Comparison of ENCODE assay signal across 28 mouse cellular contexts in the genomic region with DNA sequence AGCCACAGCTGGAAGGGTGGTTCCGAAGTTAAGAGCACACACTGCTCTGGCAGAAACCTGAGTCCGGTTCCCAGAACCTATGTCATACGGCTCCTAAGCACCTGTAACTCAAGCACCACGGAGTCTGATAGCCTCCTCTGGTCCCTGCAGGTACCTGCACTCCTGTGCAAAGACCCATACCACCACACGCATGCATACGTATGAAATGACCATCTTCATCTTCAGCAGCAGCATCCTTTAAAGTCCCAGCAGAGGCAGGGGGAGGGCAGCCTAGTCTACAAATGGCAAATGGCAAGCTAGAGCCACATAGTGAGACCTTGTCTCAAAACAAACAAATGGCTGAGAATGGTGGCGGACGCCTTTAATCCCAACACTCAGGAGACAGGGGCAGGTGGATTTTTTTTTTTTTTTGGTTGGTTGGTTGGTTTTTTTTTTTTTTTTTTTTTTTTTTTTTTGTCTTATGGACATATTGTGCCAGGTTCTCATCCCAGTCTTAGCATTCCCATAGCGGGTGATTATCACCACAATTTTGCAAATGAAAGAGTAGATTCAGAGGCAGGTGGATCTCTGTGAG.
A peak's percentile ranks its signal among the peaks of the same experiment; 100 is the strongest.
DNase-seq lines count a peak whose midpoint lies in the region; ATAC-seq and TF ChIP-seq lines count a peak whose summit lies in the region.
"Had no signal": no experiment of that assay in that cellular context is flagged by ENCODE, and none has a peak within 500 bp of the region (broad histone marks: within the 10 kb centered on the region; RNA-seq: fewer than 3 reads in every experiment).

No protein-coding gene starts in this region.

- no peaks in the 10 kb centered on the region for H3K27me3 ChIP-seq in midbrain, embryonic 11.5 days (ENCODE audit: control insufficient read depth, insufficient read depth, low read length)
- no peaks in the 10 kb centered on the region for H3K27me3 ChIP-seq in midbrain, embryonic 14.5 days (ENCODE audit: control insufficient read depth, insufficient read depth, low read length)
- H3K27me3 ChIP-seq in MEL (ENCODE audit: control insufficient read depth in 1 of 2, insufficient read depth in 2 of 2, low read length in 2 of 2), result no peaks in the 10 kb centered on the region
- H3K27me3 ChIP-seq in heart, adult 2 months (ENCODE audit: control insufficient read depth, insufficient read depth, low read length), result no peaks in the 10 kb centered on the region
- no peaks in the 10 kb centered on the region for H3K27me3 ChIP-seq in hindbrain, embryonic 16.5 days (replicated peaks; ENCODE audit: control insufficient read depth, insufficient read depth, low read length)
- H3K27me3 ChIP-seq: embryonic facial prominence, embryonic 12.5 days; embryonic facial prominence, embryonic 15.5 days; heart, embryonic 12.5 days; heart, embryonic 15.5 days; hindbrain, embryonic 12.5 days; hindbrain, embryonic 15.5 days; intestine, embryonic 15.5 days had no signal

- H3K9ac ChIP-seq in midbrain, embryonic 11.5 days (ENCODE audit: low read length), result no peak overlapping the region
- no peak overlapping the region for H3K9ac ChIP-seq in midbrain, embryonic 14.5 days (replicated peaks; ENCODE audit: low read length)
- H3K9ac ChIP-seq in MEL (ENCODE audit: control insufficient read depth, low read depth, low read length, poor library complexity, severe bottlenecking), result no peak overlapping the region
- no peak overlapping the region for H3K9ac ChIP-seq in heart, adult 2 months (ENCODE audit: low read depth, low read length)
- H3K9ac ChIP-seq in hindbrain, embryonic 16.5 days (ENCODE audit: low read depth, low read length), result no peak overlapping the region
- H3K9ac ChIP-seq: embryonic facial prominence, embryonic 12.5 days; embryonic facial prominence, embryonic 15.5 days; forebrain, postnatal 0 days; heart, embryonic 12.5 days; heart, embryonic 15.5 days; hindbrain, embryonic 12.5 days; hindbrain, embryonic 15.5 days; intestine, embryonic 15.5 days had no signal

- H3K9me3 ChIP-seq in midbrain, embryonic 11.5 days (ENCODE audit: control insufficient read depth, low read length), result no peaks in the 10 kb centered on the region
- H3K9me3 ChIP-seq in midbrain, embryonic 14.5 days (ENCODE audit: control insufficient read depth, low read length), result no peaks in the 10 kb centered on the region
- H3K9me3 ChIP-seq in MEL (replicated peaks; ENCODE audit: insufficient read depth, low read length), result no peaks in the 10 kb centered on the region
- H3K9me3 ChIP-seq in hindbrain, embryonic 16.5 days (ENCODE audit: control insufficient read depth, low read length), result no peaks in the 10 kb centered on the region
- H3K9me3 ChIP-seq: embryonic facial prominence, embryonic 12.5 days; embryonic facial prominence, embryonic 15.5 days; heart, embryonic 15.5 days; hindbrain, embryonic 12.5 days; hindbrain, embryonic 15.5 days; intestine, embryonic 15.5 days had no signal

- DNase-seq in midbrain, embryonic 11.5 days (ENCODE audit: low spot score, missing footprints), result peak; percentile 80
- DNase-seq in midbrain, embryonic 14.5 days, result no peak
- DNase-seq in ES-CJ7 (ENCODE audit: low read depth, low spot score) (peak; percentile 79), MEL (ENCODE audit: low read depth, low spot score) (no peak)
- DNase-seq in heart, adult 2 months, result no peak
- DNase-seq: adrenal gland, postnatal 14 days; cerebellum, adult 11 months; cerebellum, adult 2 months; cerebellum, adult 9-11 months; cerebellum, postnatal 25 days; forebrain, postnatal 0 days; gastrocnemius, adult 2 months; gastrocnemius, postnatal 14 days; heart, adult 11 months; heart, postnatal 10 days; heart, postnatal 4 days; kidney, adult 11 months had no signal

- TF ChIP-seq POLR2A in MEL (IDR thresholded peaks at IDR 0.05; ENCODE audit: control insufficient read depth in 1 of 2, insufficient read depth in 1 of 2, low read depth in 1 of 2, low read length in 2 of 2, poor library complexity in 1 of 2), result no peak; a peak in 1 of 4 replicates
- TF ChIP-seq POLR2A in heart, adult 2 months (IDR thresholded peaks at IDR 0.05; ENCODE audit: insufficient read depth, low read depth, low read length), result no peak

- H3K4me2 ChIP-seq in midbrain, embryonic 11.5 days, result no peak overlapping the region
- H3K4me2 ChIP-seq in midbrain, embryonic 14.5 days (ENCODE audit: low read length), result no peak overlapping the region
- no peak overlapping the region for H3K4me2 ChIP-seq in hindbrain, embryonic 16.5 days (ENCODE audit: low read length)
- H3K4me2 ChIP-seq: embryonic facial prominence, embryonic 12.5 days; embryonic facial prominence, embryonic 15.5 days; heart, embryonic 12.5 days; heart, embryonic 15.5 days; hindbrain, embryonic 12.5 days; hindbrain, embryonic 15.5 days; intestine, embryonic 15.5 days had no signal

- no peak overlapping the region for H3K27ac ChIP-seq in midbrain, embryonic 11.5 days (ENCODE audit: low read depth, low read length)
- no peak overlapping the region for H3K27ac ChIP-seq in midbrain, embryonic 14.5 days (replicated peaks; ENCODE audit: low read depth, low read length)
- no peak overlapping the region for H3K27ac ChIP-seq in MEL (ENCODE audit: control insufficient read depth, low read depth, low read length)
- H3K27ac ChIP-seq in heart, adult 2 months, result no peak overlapping the region
- H3K27ac ChIP-seq in hindbrain, embryonic 16.5 days (ENCODE audit: low read depth, low read length), result no peak overlapping the region
- H3K27ac ChIP-seq: embryonic facial prominence, embryonic 12.5 days; embryonic facial prominence, embryonic 15.5 days; gastrocnemius, adult 2 months; heart, embryonic 15.5 days; hindbrain, embryonic 12.5 days; hindbrain, embryonic 15.5 days; intestine, embryonic 15.5 days had no signal

- intact Hi-C loops in heart, adult 2 months (cut with DNase I), result no loop called here

- 87% methylated on average over 9 of the region's 9 CpGs for WGBS in midbrain, embryonic 11.5 days
- WGBS in midbrain, embryonic 14.5 days, result 90% methylated on average over 9 of the region's 9 CpGs
- 90% methylated on average over 9 of the region's 9 CpGs for WGBS in heart, adult 2 months
- WGBS in hindbrain, embryonic 16.5 days, result 90% methylated on average over 9 of the region's 9 CpGs

- no peak for TF ChIP-seq RAD21 in MEL (IDR thresholded peaks at IDR 0.05; ENCODE audit: low read depth, low read length)

- no peaks in the 10 kb centered on the region for H3K36me3 ChIP-seq in midbrain, embryonic 11.5 days (ENCODE audit: control insufficient read depth, insufficient read depth, low read length)
- H3K36me3 ChIP-seq in midbrain, embryonic 14.5 days (ENCODE audit: control insufficient read depth, insufficient read depth, low read length), result no peaks in the 10 kb centered on the region
- peaks cover 2 to 8% of the 10 kb centered on the region in 2 experiments; a peak in 3 of 4 replicates for H3K36me3 ChIP-seq in MEL (ENCODE audit: control insufficient read depth in 1 of 2, insufficient read depth in 2 of 2, low read length in 2 of 2)
- H3K36me3 ChIP-seq in heart, adult 2 months (ENCODE audit: control insufficient read depth, insufficient read depth, low read length), result no peaks in the 10 kb centered on the region
- no peaks in the 10 kb centered on the region for H3K36me3 ChIP-seq in hindbrain, embryonic 16.5 days (ENCODE audit: control insufficient read depth, insufficient read depth, low read length)
- H3K36me3 ChIP-seq: embryonic facial prominence, embryonic 12.5 days; embryonic facial prominence, embryonic 15.5 days; heart, embryonic 15.5 days; hindbrain, embryonic 12.5 days; hindbrain, embryonic 15.5 days; intestine, embryonic 15.5 days had no signal

- TF ChIP-seq CTCF in MEL (IDR thresholded peaks at IDR 0.05 in 2 of 3, conservative IDR thresholded peaks at IDR 0.05 in 1 of 3; ENCODE audit: control insufficient read depth in 1 of 3, insufficient read depth in 1 of 3, low read depth in 2 of 3, low read length in 3 of 3, poor library complexity in 1 of 3, severe bottlenecking in 1 of 3), result no peak
- TF ChIP-seq CTCF in heart, adult 2 months (IDR thresholded peaks at IDR 0.05), result no peak

- no peak for ATAC-seq in midbrain, embryonic 11.5 days (ENCODE audit: low FRiP score)
- no peak for ATAC-seq in midbrain, embryonic 14.5 days (ENCODE audit: low FRiP score, low TSS enrichment)
- no peak for ATAC-seq in megakaryocyte progenitor cell, adult 5-6 weeks (replicated peaks; ENCODE audit: poor library complexity)
- no peak for ATAC-seq in hindbrain, embryonic 16.5 days
- ATAC-seq: CD4-positive, CD25-positive, alpha-beta regulatory T cell, adult 4 months; forebrain, embryonic 14.5 days; forebrain, postnatal 0 days; intestine, embryonic 15.5 days had no signal

- no peak for TF ChIP-seq EP300 in MEL (IDR thresholded peaks at IDR 0.05; ENCODE audit: low read depth in 1 of 2, low read length in 2 of 2)
- TF ChIP-seq EP300 in heart, adult 2 months (IDR thresholded peaks at IDR 0.05; ENCODE audit: insufficient read depth, low read depth, low read length), result no peak

- H3K4me3 ChIP-seq in midbrain, embryonic 11.5 days (ENCODE audit: low read depth, low read length), result no peak overlapping the region
- no peak overlapping the region for H3K4me3 ChIP-seq in midbrain, embryonic 14.5 days (replicated peaks; ENCODE audit: low read depth, low read length)
- H3K4me3 ChIP-seq in MEL (ENCODE audit: control insufficient read depth in 1 of 2, insufficient read depth in 1 of 2, low read depth in 2 of 2, low read length in 2 of 2), result no peak overlapping the region
- no peak overlapping the region for H3K4me3 ChIP-seq in heart, adult 2 months
- no peak overlapping the region for H3K4me3 ChIP-seq in hindbrain, embryonic 16.5 days (ENCODE audit: low read length)
- H3K4me3 ChIP-seq: embryonic facial prominence, embryonic 12.5 days; embryonic facial prominence, embryonic 15.5 days; gastrocnemius, adult 2 months; heart, embryonic 12.5 days; heart, embryonic 15.5 days; hindbrain, embryonic 12.5 days; hindbrain, embryonic 15.5 days; intestine, embryonic 15.5 days had no signal

- peaks cover 3% of the 10 kb centered on the region; the same call in 1 of the 2 replicates for H3K79me2 ChIP-seq in MEL (ENCODE audit: control insufficient read depth, insufficient read depth, low read length, poor library complexity)
- H3K79me2 ChIP-seq in heart, adult 2 months (replicated peaks; ENCODE audit: control insufficient read depth, insufficient read depth, low read length), result no peaks in the 10 kb centered on the region

- H3K4me1 ChIP-seq in midbrain, embryonic 11.5 days (ENCODE audit: control insufficient read depth, insufficient read depth, low read length), result peaks cover 2% of the 10 kb centered on the region; the same call in 1 of the 2 replicates
- no peaks in the 10 kb centered on the region for H3K4me1 ChIP-seq in midbrain, embryonic 14.5 days (ENCODE audit: control insufficient read depth, insufficient read depth, low read length)
- peaks cover 0 to 7% of the 10 kb centered on the region in 2 experiments; a peak in 2 of 4 replicates for H3K4me1 ChIP-seq in MEL (ENCODE audit: control insufficient read depth in 1 of 2, insufficient read depth in 2 of 2, low read length in 2 of 2)
- H3K4me1 ChIP-seq in heart, adult 2 months (ENCODE audit: control insufficient read depth, insufficient read depth, low read length), result no peaks in the 10 kb centered on the region; the same call in 1 of the 2 replicates
- H3K4me1 ChIP-seq in hindbrain, embryonic 16.5 days (ENCODE audit: control insufficient read depth, insufficient read depth, low read depth, low read length), result no peaks in the 10 kb centered on the region
- H3K4me1 ChIP-seq: embryonic facial prominence, embryonic 15.5 days; heart, embryonic 12.5 days; hindbrain, embryonic 15.5 days had no signal

Comparison
In these comparisons a context has a peak if more than half of its experiments do, and no peak if none do; other contexts are left out.
1. DNase-seq: peak in midbrain, embryonic 11.5 days (single experiment) and ES-CJ7 (single experiment); none in midbrain, embryonic 14.5 days (single experiment), MEL (single experiment) and heart, adult 2 months (0 of 2).